Mouse (Mus musculus) erythroblast, embryonic 14.5 days (primary cell): ENCODE measurements around the gene Mageh1. TPM values are rescaled to one million over a fixed set of nuclear protein-coding genes. Genes with fewer than 3 reads are reported as not detected.

Experiments
- polyA plus RNA-seq: library from polyadenylated mRNA; stranded (reverse); fragments of >175 nt; gene quantifications from 2 replicates; pipeline ENCODE4 v1.2.3, GENCODE M21; 2012

The Mageh1 gene
- polyA plus RNA-seq, 1 experiment = not detected

Other genes starting within 250 kb of the Mageh1 start
- gene Usp51, start 31.1 kb downstream of the Mageh1 start, polyA plus RNA-seq = 0.02 TPM in 1 of 2 replicates, not detected in the other
- not detected in 2 replicates for gene Foxr2, start 81.2 kb upstream of the Mageh1 start, polyA plus RNA-seq
- gene Rragb, start 102.4 kb upstream of the Mageh1 start, polyA plus RNA-seq = 0.07 TPM in 1 of 2 replicates, not detected in the other
- gene Klf8, start 199.9 kb upstream of the Mageh1 start, polyA plus RNA-seq = not detected in 2 replicates